Mouse (Mus musculus): ENCODE measurements around the gene Speer4d.
A peak's percentile ranks its signal among the peaks of the same experiment; 100 is the strongest.
"Not testable (repeated sequence)": the region's sequence is repeated elsewhere in the genome, so short reads cannot be mapped to it uniquely, and the experiment has no call there.

Speer4d gene

GRCm38 (mm10) chr5:15618764-15619163, at the start of gene Speer4d:
Speer4d (plus strand) TSS chr5:15619064.
- not testable (repeated sequence) for DNase-seq

- DNase-seq = not testable (repeated sequence)
Measured at GRCm38 (mm10) chr5:15573735-15574134, 45.1 kb upstream of the Speer4d start.

- DNase-seq = not testable (repeated sequence)
Measured at GRCm38 (mm10) chr5:15577033-15577432, 41.8 kb upstream of the Speer4d start, which contains the start of gene Gm21083. Gm21083 (plus strand) TSS chr5:15577333.

GRCm38 (mm10) chr5:15586351-15586750, 32.5 kb upstream of the Speer4d start:
- DNase-seq = not testable (repeated sequence)

- not testable (repeated sequence) for DNase-seq
Measured at GRCm38 (mm10) chr5:15588291-15588690, 30.6 kb upstream of the Speer4d start.

GRCm38 (mm10) chr5:15590635-15591034, 28.2 kb upstream of the Speer4d start:
- DNase-seq = not testable (repeated sequence)

- not testable (repeated sequence) for DNase-seq
Measured at GRCm38 (mm10) chr5:15591577-15591976, 27.3 kb upstream of the Speer4d start.

GRCm38 (mm10) chr5:15598831-15599230, 20.0 kb upstream of the Speer4d start:
- DNase-seq = not testable (repeated sequence)

- DNase-seq = not testable (repeated sequence)
Measured at GRCm38 (mm10) chr5:15600342-15600741, 18.5 kb upstream of the Speer4d start.

GRCm38 (mm10) chr5:15601481-15601880, 17.4 kb upstream of the Speer4d start:
- not testable (repeated sequence) for DNase-seq

GRCm38 (mm10) chr5:15601960-15602359, 16.9 kb upstream of the Speer4d start:
- DNase-seq = not testable (repeated sequence)

GRCm38 (mm10) chr5:15602424-15602947, 16.4 kb upstream of the Speer4d start:
- DNase-seq = not testable (repeated sequence)

GRCm38 (mm10) chr5:15603008-15603407, 15.9 kb upstream of the Speer4d start:
- not testable (repeated sequence) for DNase-seq

- DNase-seq = not testable (repeated sequence)
Measured at GRCm38 (mm10) chr5:15603585-15603984, 15.3 kb upstream of the Speer4d start.

GRCm38 (mm10) chr5:15606677-15607076, 12.2 kb upstream of the Speer4d start:
- DNase-seq = peak in 1 of 2 experiments; percentile 3

GRCm38 (mm10) chr5:15610695-15611094, 8.2 kb upstream of the Speer4d start:
- not testable (repeated sequence) for DNase-seq

GRCm38 (mm10) chr5:15616195-15616594, 2.7 kb upstream of the Speer4d start:
- DNase-seq = not testable (repeated sequence)

GRCm38 (mm10) chr5:15628136-15628535, 9.3 kb downstream of the Speer4d start:
- not testable (repeated sequence) for DNase-seq

- DNase-seq = not testable (repeated sequence)
Measured at GRCm38 (mm10) chr5:15630068-15630467, 11.2 kb downstream of the Speer4d start.

- not testable (repeated sequence) for DNase-seq
Measured at GRCm38 (mm10) chr5:15637637-15638036, 18.8 kb downstream of the Speer4d start.

- DNase-seq = not testable (repeated sequence)
Measured at GRCm38 (mm10) chr5:15645707-15646106, 26.8 kb downstream of the Speer4d start.

- not testable (repeated sequence) for DNase-seq
Measured at GRCm38 (mm10) chr5:15652334-15652733, 33.5 kb downstream of the Speer4d start.

GRCm38 (mm10) chr5:15656959-15657358, 38.1 kb downstream of the Speer4d start, which contains the start of gene 4930572O03Rik:
4930572O03Rik (minus strand) TSS chr5:15657059.
- not testable (repeated sequence) for DNase-seq

GRCm38 (mm10) chr5:15663847-15664246, 45.0 kb downstream of the Speer4d start:
- DNase-seq = not testable (repeated sequence)

- DNase-seq = not testable (repeated sequence)
Measured at GRCm38 (mm10) chr5:15670789-15671188, 51.9 kb downstream of the Speer4d start.

Measured in thymus, postnatal 36 days (tissue).